Mouse (Mus musculus) ES-E14 (cell line): ENCODE data around the gene Tmem245. TPM values are rescaled to one million over a fixed set of nuclear protein-coding genes. Genes with fewer than 3 reads are reported as not detected.

ENCODE experiments used
- DNase-seq: peaks from one replicate; pipeline ENCODE4 v3.0.0-alpha.2; 2013; ENCODE audit warnings: low read depth, low spot score
- H3K27ac ChIP-seq: 2 replicates; pipeline ENCODE4 v1.5.1; 2012; ENCODE audit warnings: low read depth, mild to moderate bottlenecking, low read length, moderate library complexity, mixed read lengths; ENCODE audit not compliant: poor library complexity, insufficient read depth, severe bottlenecking
- H3K36me3 ChIP-seq: 2 replicates; pipeline ENCODE4 v1.6.1; 2012; ENCODE audit warnings: mild to moderate bottlenecking, low read length, moderate library complexity, mixed read lengths; ENCODE audit not compliant: control insufficient read depth, poor library complexity, insufficient read depth, severe bottlenecking
- H3K4me1 ChIP-seq, 2 experiments: fragments of 150-350 bp in 1 of 2; sonication (generic) in 1 of 2; 2 replicates each; pipeline ENCODE4 v1.6.1; 2012; ENCODE audit warnings: low read length in 2 of 2, mild to moderate bottlenecking in 1 of 2, mixed read lengths in 1 of 2; ENCODE audit not compliant: control insufficient read depth in 2 of 2, insufficient read depth in 2 of 2, poor library complexity in 1 of 2
- H3K4me3 ChIP-seq, 2 experiments: fragments of 150-350 bp in 1 of 2; sonication (generic) in 1 of 2; 2 replicates each; pipeline ENCODE4 v1.5.1; 2012; ENCODE audit warnings: low read length in 2 of 2, low read depth in 1 of 2, mild to moderate bottlenecking in 1 of 2, mixed read lengths in 1 of 2; ENCODE audit not compliant: insufficient read depth in 1 of 2, poor library complexity in 1 of 2, severe bottlenecking in 1 of 2
- H3K9ac ChIP-seq: 2 replicates; pipeline ENCODE4 v1.6.1; 2012; ENCODE audit warnings: low read depth, mild to moderate bottlenecking, low read length, mixed read lengths; ENCODE audit not compliant: poor library complexity, insufficient read depth, severe bottlenecking
- H3K9me3 ChIP-seq: fragments of 150-350 bp; sonication (generic); 2 replicates; pipeline ENCODE4 v1.6.1; 2012; ENCODE audit warnings: low read depth, mild to moderate bottlenecking, low read length; ENCODE audit not compliant: control insufficient read depth, insufficient read depth
- CHD2 ChIP-seq: IDR thresholded peaks from 2 replicates; pipeline ENCODE4 v1.6.1; 2014; ENCODE audit warnings: mild to moderate bottlenecking, low read depth, low read length, inconsistent platforms
- HCFC1 ChIP-seq: IDR thresholded peaks from 2 replicates; pipeline ENCODE4 v1.6.1; 2012; ENCODE audit warnings: low read length, inconsistent platforms, borderline replicate concordance; ENCODE audit not compliant: insufficient read depth
- MAFK ChIP-seq: IDR thresholded peaks from 2 replicates; pipeline ENCODE4 v1.6.1; 2014; ENCODE audit warnings: mild to moderate bottlenecking, low read depth, low read length, inconsistent platforms; ENCODE audit not compliant: insufficient read depth
- ZC3H11A ChIP-seq: IDR thresholded peaks from 2 replicates; pipeline ENCODE4 v1.6.1; 2012; ENCODE audit warnings: low read depth, mild to moderate bottlenecking, inconsistent platforms, low read length, borderline replicate concordance
- ZNF384 ChIP-seq: IDR thresholded peaks from 2 replicates; pipeline ENCODE4 v1.6.1; 2012; ENCODE audit warnings: low read depth, low read length, inconsistent platforms
- in situ Hi-C, 2 experiments: fragments of 600-800 bp; cut with MboI; formaldehyde crosslinking; loops; one replicate each; pipeline ENCODE4 v1.15.1; 2025; ENCODE audit warnings: low sequenced_read_pairs in 2 of 2, inconsistent platforms in 1 of 2; ENCODE audit not compliant: unreplicated experiment in 2 of 2
- total RNA-seq: library from RNA; depleted of rRNA; stranded (reverse); fragments of 300-350 nt; gene quantifications from 2 replicates; pipeline ENCODE4 v1.2.3, GENCODE M21; 2012

The Tmem245 gene
- total RNA-seq, 1 experiment: 54.9 TPM

DNA sequence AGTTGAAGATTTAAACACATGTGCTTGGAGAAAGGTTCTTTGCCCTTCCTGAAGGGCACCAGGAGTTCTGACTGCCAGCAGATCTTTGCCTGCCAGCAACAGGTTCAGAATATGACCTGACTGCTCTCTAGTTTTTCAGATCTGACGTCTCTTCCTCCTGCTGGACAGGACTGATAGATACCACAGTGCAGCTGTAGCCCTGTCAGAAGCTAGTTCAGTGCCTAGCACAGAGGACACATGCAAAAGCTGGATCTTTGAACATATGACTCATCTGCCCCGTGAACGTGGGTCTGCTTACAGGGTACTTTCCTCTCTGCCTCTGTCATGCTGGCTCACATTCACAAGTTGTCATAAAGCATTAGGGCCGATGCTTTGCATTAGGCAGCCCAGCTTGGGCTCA lies 3.0 kb downstream of the Tmem245 start:
- DNase-seq: no peak
- Histone ChIP-seq H3K4me1 (peaks cover 10 to 22% of the 10 kb centered on the region in 2 experiments), H3K4me3 (peak overlapping the region in 1 of 2 experiments; percentile 23; a peak in 1 of 4 replicates), H3K27ac (no peak overlapping the region), H3K9me3 (no peaks in the 10 kb centered on the region), H3K36me3 (peaks cover 8% of the 10 kb centered on the region; the same call in 1 of the 2 replicates), H3K9ac (peak overlapping the region; percentile 24)
- in situ Hi-C loops: no loop called here
- TF ChIP-seq ZNF384 (no peak), CHD2 (no peak), HCFC1 (no peak), MAFK (no peak), ZC3H11A (no peak)

GRCm38 (mm10) chr4:56943258-56943657 lies 4.0 kb downstream of the Tmem245 start:
- TF ChIP-seq HCFC1: no peak
- in situ Hi-C loops: no loop called here
- Histone ChIP-seq H3K36me3 (peaks cover 10% of the 10 kb centered on the region; the same call in 1 of the 2 replicates), H3K4me3 (no peak overlapping the region), H3K9ac (no peak overlapping the region), H3K27ac (no peak overlapping the region), H3K4me1 (peaks cover 10 to 21% of the 10 kb centered on the region in 2 experiments), H3K9me3 (no peaks in the 10 kb centered on the region)
- no peak for DNase-seq

DNA sequence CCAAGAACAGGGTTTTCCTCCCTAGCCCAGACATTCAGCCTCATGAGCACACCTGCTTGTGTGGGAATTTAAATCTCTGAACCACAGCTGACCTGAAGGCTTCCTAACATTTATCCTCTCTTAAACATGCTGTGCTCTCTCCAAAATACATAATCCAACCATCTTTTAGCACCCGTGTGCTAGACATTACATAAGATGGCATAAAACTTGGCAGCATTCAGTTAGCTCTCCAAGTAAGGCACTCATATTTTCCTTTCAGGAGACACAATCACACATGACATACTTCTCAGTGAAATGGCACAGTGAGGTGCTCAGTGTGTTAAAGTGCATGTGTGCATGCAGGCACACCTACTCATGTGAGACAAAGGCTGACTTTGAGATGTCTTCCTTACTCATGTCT lies 4.7 kb downstream of the Tmem245 start:
- Histone ChIP-seq H3K9ac (peak overlapping the region; percentile 14; the same call in 1 of the 2 replicates), H3K36me3 (peaks cover 10% of the 10 kb centered on the region; the same call in 1 of the 2 replicates), H3K4me1 (peaks cover 10 to 21% of the 10 kb centered on the region in 2 experiments), H3K9me3 (no peaks in the 10 kb centered on the region), H3K4me3 (no peak overlapping the region), H3K27ac (no peak overlapping the region)
- no peak for DNase-seq
- TF ChIP-seq ZNF384: no peak
- in situ Hi-C loops: no loop called here

DNA sequence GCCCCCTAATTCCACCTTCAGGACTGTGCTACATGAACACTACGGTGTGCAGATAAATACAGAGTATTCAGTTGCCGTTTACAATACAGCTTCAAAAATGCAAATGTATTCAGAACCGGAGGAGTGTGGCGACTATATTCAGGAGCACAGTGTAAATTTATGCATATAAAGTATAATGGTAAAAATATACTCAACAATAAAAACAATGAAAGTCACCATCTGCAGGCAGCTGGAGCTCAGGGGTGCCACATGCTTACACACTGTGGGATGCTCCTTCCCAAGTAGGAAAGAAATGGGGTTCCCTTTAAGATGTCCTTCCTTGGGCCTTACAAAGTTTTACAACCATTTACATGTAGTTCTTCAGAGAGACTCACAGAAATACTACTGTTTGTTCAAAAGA lies 5.8 kb downstream of the Tmem245 start:
- no peak for TF ChIP-seq HCFC1
- Histone ChIP-seq H3K36me3 (peaks cover 10% of the 10 kb centered on the region; the same call in 1 of the 2 replicates), H3K4me1 (peaks cover 9 to 21% of the 10 kb centered on the region in 2 experiments), H3K4me3 (no peak overlapping the region), H3K9ac (no peak overlapping the region), H3K9me3 (no peaks in the 10 kb centered on the region), H3K27ac (no peak overlapping the region)
- in situ Hi-C loops: no loop called here
- no peak for DNase-seq

- Histone ChIP-seq H3K9me3 (no peaks in the 10 kb centered on the region), H3K27ac (no peak overlapping the region), H3K36me3 (peaks cover 12% of the 10 kb centered on the region), H3K4me3 (no peak overlapping the region), H3K4me1 (peaks cover 8 to 19% of the 10 kb centered on the region in 2 experiments; a peak in 3 of 4 replicates), H3K9ac (no peak overlapping the region; the same call in 1 of the 2 replicates)
- in situ Hi-C loops: no loop called here
- TF ChIP-seq HCFC1 (no peak), MAFK (no peak), CHD2 (no peak), ZC3H11A (no peak), ZNF384 (no peak)
- no peak for DNase-seq
Observed at GRCm38 (mm10) chr4:56937136-56937535, 10.1 kb downstream of the Tmem245 start.
